Mouse (Mus musculus) CH12.LX (cell line): ENCODE measurements around the gene Cers6.

Source experiments
- CHD1 ChIP-seq: IDR thresholded peaks from 2 replicates; pipeline ENCODE4 v1.6.1; 2012; ENCODE audit warnings: low read depth, low read length, improper control_type of control experiment, inconsistent platforms
- CTCF ChIP-seq, 2 experiments: IDR thresholded peaks in 1 of 2; conservative IDR thresholded peaks in 1 of 2; 2 replicates each; pipeline ENCODE4 v1.5.1; 2011 to 2012; ENCODE audit warnings: low read depth in 2 of 2, low read length in 2 of 2, improper control_type of control experiment in 1 of 2, inconsistent platforms in 1 of 2, mild to moderate bottlenecking in 1 of 2, moderate library complexity in 1 of 2
- E2F4 ChIP-seq: IDR thresholded peaks from 2 replicates; pipeline ENCODE4 v1.6.1; 2011; ENCODE audit warnings: low read depth, low read length, improper control_type of control experiment; ENCODE audit not compliant: insufficient replicate concordance
- EP300 ChIP-seq: IDR thresholded peaks from 2 replicates; pipeline ENCODE4 v1.6.1; 2011; ENCODE audit warnings: low read length, improper control_type of control experiment
- JUND ChIP-seq: conservative IDR thresholded peaks from 2 replicates; pipeline ENCODE4 v1.6.1; 2011; ENCODE audit warnings: low read depth, low read length, improper control_type of control experiment
- MAFK ChIP-seq: IDR thresholded peaks from 2 replicates; pipeline ENCODE4 v1.6.1; 2011; ENCODE audit warnings: low read length, improper control_type of control experiment; ENCODE audit not compliant: insufficient replicate concordance
- MAZ ChIP-seq: IDR thresholded peaks from 2 replicates; pipeline ENCODE4 v1.6.1; 2012; ENCODE audit warnings: low read depth, mild to moderate bottlenecking, inconsistent platforms, low read length, improper control_type of control experiment, moderate library complexity
- MXI1 ChIP-seq: IDR thresholded peaks from 2 replicates; pipeline ENCODE4 v1.6.1; 2011; ENCODE audit warnings: mild to moderate bottlenecking, low read depth, low read length, improper control_type of control experiment
- POLR2A ChIP-seq: IDR thresholded peaks from 2 replicates; pipeline ENCODE4 v1.6.1; 2011; ENCODE audit warnings: low read depth, mild to moderate bottlenecking, improper control_type of control experiment, low read length
- ZC3H11A ChIP-seq: IDR thresholded peaks from 2 replicates; pipeline ENCODE4 v1.6.1; 2012; ENCODE audit warnings: low read depth, mild to moderate bottlenecking, inconsistent platforms, low read length, improper control_type of control experiment
- ZMIZ1 ChIP-seq: IDR thresholded peaks from 2 replicates; pipeline ENCODE4 v1.6.1; 2012; ENCODE audit warnings: low read depth, mild to moderate bottlenecking, inconsistent platforms, low read length, improper control_type of control experiment

DNA sequence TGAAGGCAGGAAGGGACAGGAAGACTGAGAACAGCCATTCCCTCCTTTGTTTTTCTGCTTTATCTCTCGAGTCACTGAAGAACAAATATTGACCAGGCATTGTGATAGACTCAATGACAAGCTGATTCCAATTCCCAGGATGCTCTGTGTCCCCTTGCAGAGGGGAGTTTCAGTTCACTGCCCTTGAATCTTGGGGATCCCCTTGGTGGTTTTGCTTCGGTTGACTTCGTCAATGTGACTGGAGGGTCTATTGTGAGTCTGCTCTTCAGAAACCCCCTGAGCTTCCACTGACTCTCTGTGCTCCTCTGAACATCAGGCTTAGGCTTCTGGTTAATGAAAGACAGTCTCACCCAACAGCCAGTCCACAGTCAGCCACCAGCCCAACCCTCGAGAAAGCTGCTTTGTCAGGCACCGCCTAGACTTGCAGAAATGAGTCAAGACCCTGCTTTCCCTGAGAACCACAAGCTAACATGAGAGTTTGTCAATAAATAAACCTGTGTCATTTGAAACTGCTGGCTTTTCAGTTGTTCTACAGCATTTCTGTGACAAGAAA is 271.3 kb downstream of the Cers6 start:
- TF ChIP-seq CTCF (conservative IDR thresholded peaks at IDR 0.05 in 1 of 2, IDR thresholded peaks at IDR 0.05 in 1 of 2; ENCODE audit: low read depth in 2 of 2, low read length in 2 of 2) (no peak), JUND (no peak), MAZ (no peak), CHD1 (no peak), POLR2A (no peak), MXI1 (no peak), MAFK (no peak), ZMIZ1 (no peak), EP300 (no peak), E2F4 (no peak), ZC3H11A (no peak)
